Mouse (Mus musculus) liver, embryonic 14.5 days (tissue): Measurements from ENCODE around the gene Acyp2. TPM values are rescaled to one million over a fixed set of nuclear protein-coding genes. Genes with fewer than 3 reads are reported as not detected.

Experiments used
- ATAC-seq: fragments of 200-750 bp; cut with Nextera tagmentation; 2 replicates; pipeline ENCODE4 v1.8.0; 2017; ENCODE audit warnings: moderate number of reproducible peaks, mild to moderate bottlenecking, moderate library complexity; ENCODE audit not compliant: insufficient read depth
- DNase-seq, 3 experiments: peaks; one replicate each; pipeline ENCODE4 v3.0.0-alpha.2; 2012 to 2013; ENCODE audit warnings: low read depth in 3 of 3, low spot score in 3 of 3
- H3K27ac ChIP-seq: fragments of 300-500 bp; sonication (generic); 2 replicates; pipeline ENCODE4 v1.5.1; 2014; ENCODE audit warnings: moderate library complexity, mild to moderate bottlenecking, control low read depth, inconsistent platforms
- H3K27me3 ChIP-seq: fragments of 300-500 bp; sonication (generic); 2 replicates; pipeline ENCODE4 v1.6.1; 2014; ENCODE audit warnings: mild to moderate bottlenecking, low read length, moderate library complexity; ENCODE audit not compliant: control insufficient read depth, insufficient read depth
- H3K36me3 ChIP-seq: fragments of 300-500 bp; sonication (generic); replicated peaks from 2 replicates; pipeline ENCODE4 v1.6.1; 2014; ENCODE audit warnings: low read depth; ENCODE audit not compliant: control insufficient read depth, insufficient read depth
- H3K4me1 ChIP-seq, 2 experiments: fragments of 200-500 bp in 1 of 2; fragments of 300-500 bp in 1 of 2; sonication (generic) in 1 of 2; replicated peaks; 2 replicates each; pipeline ENCODE4 v1.6.1; 2012 to 2014; ENCODE audit warnings: antibody characterized with exemption in 1 of 2, inconsistent platforms in 1 of 2, low read length in 1 of 2; ENCODE audit not compliant: control insufficient read depth in 2 of 2, insufficient read depth in 2 of 2
- H3K4me2 ChIP-seq: fragments of 300-500 bp; sonication (generic); 2 replicates; pipeline ENCODE4 v1.6.1; 2014; ENCODE audit warnings: low read depth, mild to moderate bottlenecking, control low read depth, moderate library complexity
- H3K4me3 ChIP-seq, 2 experiments: fragments of 200-500 bp in 1 of 2; fragments of 300-500 bp in 1 of 2; sonication (generic) in 1 of 2; 2 replicates each; pipeline ENCODE4 v1.5.1; 2012 to 2014; ENCODE audit warnings: low read depth in 2 of 2, low read length in 2 of 2, mild to moderate bottlenecking in 2 of 2, control low read depth in 1 of 2, inconsistent platforms in 1 of 2, moderate library complexity in 1 of 2; ENCODE audit not compliant: insufficient read depth in 1 of 2
- H3K9ac ChIP-seq: fragments of 300-500 bp; sonication (generic); replicated peaks from 2 replicates; pipeline ENCODE4 v1.6.1; 2014; ENCODE audit warnings: mild to moderate bottlenecking, control low read depth, moderate library complexity
- H3K9me3 ChIP-seq: fragments of 300-500 bp; sonication (generic); 2 replicates; pipeline ENCODE4 v1.6.1; 2016; ENCODE audit warnings: low read length, mixed read lengths; ENCODE audit not compliant: control insufficient read depth
- CTCF ChIP-seq: IDR thresholded peaks from 2 replicates; pipeline ENCODE4 v1.5.1; 2016; ENCODE audit warnings: antibody characterized with exemption, low read depth, control low read depth
- EP300 ChIP-seq: IDR thresholded peaks from 2 replicates; pipeline ENCODE4 v1.6.1; 2016; ENCODE audit warnings: antibody characterized with exemption, low read depth
- WGBS: fragments of 180-500 bp; shearing (Covaris S2); extraction: QIAGEN DNeasy Blood & Tissue Kit; methylation state at CpG from one replicate; pipeline ENCODE4 v1.1.7; 2014; ENCODE audit not compliant: insufficient replicate concordance; 5-methylcytosine and 5-hydroxymethylcytosine counted together
- polyA plus RNA-seq, 2 experiments: library from polyadenylated mRNA; depleted of rRNA in 1 of 2; stranded (reverse) in 1 of 2; unstranded in 1 of 2; fragments of >200 nt; fragmentation: Nextera tagmentation in 1 of 2; extraction: Ambion mirVana in 1 of 2; gene quantifications; 2 replicates each; pipeline versions ENCODE4 v1.2.1 to v1.2.3; 2012 to 2014

Gene Acyp2
- polyA plus RNA-seq, 2 experiments: 2.6 to 5.4 TPM

DNA sequence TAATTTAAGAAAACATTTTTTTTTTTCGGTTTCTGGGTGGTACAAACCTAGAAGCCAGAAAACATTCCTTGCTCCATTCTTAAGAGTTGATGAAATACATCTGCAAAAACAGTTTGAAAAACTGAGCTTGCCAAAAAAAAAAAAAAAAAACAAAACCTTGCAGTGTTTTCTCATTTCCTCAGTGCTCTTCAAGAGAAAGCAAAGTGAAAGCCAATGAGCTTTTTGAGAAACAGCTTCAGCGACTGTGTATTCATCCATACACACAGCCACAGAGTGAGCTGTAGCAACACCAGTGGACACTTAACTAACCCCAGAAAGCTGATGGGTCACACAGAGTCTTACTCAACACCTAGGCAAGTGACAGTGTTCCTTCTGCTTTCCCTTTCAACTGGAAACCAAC is 69.4 kb downstream of the Acyp2 start:
- Histone ChIP-seq H3K27ac (no peak overlapping the region), H3K9ac (no peak overlapping the region), H3K27me3 (no peaks in the 10 kb centered on the region), H3K9me3 (no peaks in the 10 kb centered on the region), H3K36me3 (no peaks in the 10 kb centered on the region), H3K4me3 (no peak overlapping the region), H3K4me1 (no peaks in the 10 kb centered on the region), H3K4me2 (no peak overlapping the region)
- TF ChIP-seq CTCF (no peak), EP300 (no peak)
- DNase-seq (no peak), ATAC-seq (no peak)
- 64% methylated on average over 2 of the region's 2 CpGs for WGBS

DNA sequence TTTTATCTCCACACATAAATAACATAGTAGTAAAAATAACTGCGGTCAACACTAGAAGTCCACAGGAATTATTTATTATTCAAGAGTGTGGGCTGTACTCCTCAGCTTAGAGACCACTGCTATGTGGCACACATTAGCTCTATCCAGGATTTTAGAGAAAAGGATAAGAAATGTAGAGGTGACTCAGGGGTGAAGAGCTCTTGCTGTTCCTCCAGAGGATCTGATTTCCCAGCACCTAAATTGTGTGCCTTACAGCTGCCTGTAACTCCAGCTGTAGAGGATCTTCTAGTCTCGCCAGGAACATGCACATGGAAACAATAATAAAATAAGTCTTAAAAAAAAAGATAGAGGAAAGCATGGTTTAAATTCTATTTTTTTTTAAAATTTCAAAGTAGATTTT is 70.5 kb downstream of the Acyp2 start:
- ATAC-seq (no peak), DNase-seq (no peak)
- Histone ChIP-seq H3K4me3 (no peak overlapping the region), H3K4me2 (no peak overlapping the region), H3K9me3 (no peaks in the 10 kb centered on the region), H3K9ac (no peak overlapping the region), H3K27me3 (no peaks in the 10 kb centered on the region), H3K27ac (no peak overlapping the region), H3K4me1 (no peaks in the 10 kb centered on the region), H3K36me3 (no peaks in the 10 kb centered on the region)
- TF ChIP-seq EP300 (no peak), CTCF (no peak)
- 54% methylated on average over 2 of the region's 2 CpGs for WGBS

DNA sequence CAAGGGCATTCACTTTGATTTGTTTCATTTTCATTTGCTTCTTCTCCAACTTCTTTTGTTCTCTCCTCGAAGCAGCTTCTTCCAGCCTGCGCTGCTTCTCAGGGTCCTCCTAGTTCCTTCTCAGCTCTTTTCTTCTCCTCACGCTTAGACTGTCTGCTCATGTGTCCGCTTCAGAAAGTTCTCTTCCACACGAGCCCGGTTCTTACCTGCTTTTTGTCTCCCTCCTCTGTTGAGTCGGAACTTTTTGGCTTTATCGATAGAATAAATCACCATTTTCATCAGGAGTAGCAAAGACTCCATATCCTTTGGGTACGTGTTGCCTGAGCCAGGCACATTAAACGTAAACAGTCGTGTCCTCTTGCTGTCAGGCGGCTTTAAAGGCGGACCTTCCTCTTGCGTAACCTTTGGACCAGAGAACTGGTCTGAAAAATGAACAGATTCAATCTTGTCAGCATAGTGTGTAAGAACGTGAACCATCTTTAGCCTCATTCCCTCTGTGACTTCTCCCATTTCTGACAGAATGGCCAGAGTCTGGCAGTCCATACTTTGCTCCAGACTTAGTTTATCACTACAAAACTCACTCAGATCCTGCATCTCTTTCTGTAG is 76.5 kb downstream of the Acyp2 start:
- no peak for DNase-seq
- no peaks in the 10 kb centered on the region for H3K9me3 ChIP-seq
- no peak for ATAC-seq
- 73% methylated on average over 15 of the region's 15 CpGs for WGBS
- H3K27me3 ChIP-seq: no peaks in the 10 kb centered on the region
- H3K27ac ChIP-seq: no peak overlapping the region
- no peak overlapping the region for H3K9ac ChIP-seq
- H3K4me1 ChIP-seq: no peaks in the 10 kb centered on the region
- H3K4me3 ChIP-seq: no peak overlapping the region
- TF ChIP-seq EP300 (no peak), CTCF (no peak)
- no peaks in the 10 kb centered on the region for H3K36me3 ChIP-seq
- no peak overlapping the region for H3K4me2 ChIP-seq

DNA sequence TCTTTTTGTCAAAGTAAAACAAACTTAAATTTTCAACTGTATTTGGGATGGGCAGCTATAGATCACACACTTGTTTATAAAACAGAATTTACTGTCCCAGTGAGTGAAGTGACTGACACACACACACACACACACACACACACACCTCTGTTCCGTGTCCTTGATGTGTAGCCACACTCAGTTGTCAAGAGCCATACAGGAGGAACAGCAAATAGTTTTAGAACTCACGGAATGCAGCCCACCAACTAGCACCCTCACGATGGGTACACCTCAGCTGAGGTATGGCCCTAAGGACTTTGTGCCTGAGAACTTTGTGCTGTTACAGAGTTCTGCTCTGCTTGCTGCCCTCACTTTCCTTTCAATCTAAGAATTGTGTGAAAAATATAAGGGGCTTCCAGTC is 78.8 kb downstream of the Acyp2 start:
- ATAC-seq (no peak), DNase-seq (no peak)
- no peaks in the 10 kb centered on the region for H3K4me1 ChIP-seq
- no peaks in the 10 kb centered on the region for H3K27me3 ChIP-seq
- 66% methylated on average over 3 of the region's 3 CpGs for WGBS
- H3K9ac ChIP-seq: no peak overlapping the region
- no peak overlapping the region for H3K4me3 ChIP-seq
- H3K27ac ChIP-seq: no peak overlapping the region
- H3K4me2 ChIP-seq: no peak overlapping the region
- TF ChIP-seq CTCF (no peak), EP300 (no peak)
- H3K36me3 ChIP-seq: no peaks in the 10 kb centered on the region
- no peaks in the 10 kb centered on the region for H3K9me3 ChIP-seq

DNA sequence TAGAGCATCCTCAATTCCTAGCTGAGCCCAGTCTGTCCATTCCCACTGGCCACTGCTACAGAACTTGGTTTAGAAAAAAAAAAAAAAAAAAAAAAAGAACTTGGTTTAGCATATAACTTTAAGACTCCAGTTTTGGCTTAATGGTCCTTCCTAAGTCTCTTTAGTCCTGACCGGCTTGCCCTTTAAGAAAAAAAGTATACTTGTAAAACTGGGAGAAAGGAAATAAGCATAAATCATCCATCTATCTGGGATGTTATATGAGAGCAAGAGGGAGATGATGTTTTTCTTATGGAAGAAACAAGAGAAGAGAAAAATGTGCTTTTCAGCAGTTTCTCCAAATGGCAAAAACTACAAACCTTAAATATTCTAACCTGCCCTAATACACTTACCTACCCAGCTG is 89.2 kb downstream of the Acyp2 start:
- Histone ChIP-seq H3K9ac (no peak overlapping the region), H3K36me3 (no peaks in the 10 kb centered on the region), H3K27me3 (no peaks in the 10 kb centered on the region), H3K4me1 (no peaks in the 10 kb centered on the region), H3K4me2 (no peak overlapping the region), H3K4me3 (no peak overlapping the region), H3K27ac (no peak overlapping the region), H3K9me3 (no peaks in the 10 kb centered on the region)
- ATAC-seq (no peak), DNase-seq (no peak)
- WGBS: 65% methylated on average over 1 of the region's 1 CpGs
- TF ChIP-seq CTCF (no peak), EP300 (no peak)
